Mouse (Mus musculus) small intestine, adult 2 months (tissue): ENCODE data around the gene Foxp1.

ENCODE experiments used
- CTCF ChIP-seq: fragments of 200-500 bp; IDR thresholded peaks from 2 replicates; pipeline ENCODE4 v1.5.1; 2012; ENCODE audit warnings: low read depth, mild to moderate bottlenecking, control low read depth, inconsistent platforms, low read length, moderate library complexity, mixed read lengths; ENCODE audit not compliant: insufficient replicate concordance, insufficient read length; ENCODE audit errors: extremely low read depth
- POLR2A ChIP-seq: fragments of 200-500 bp; IDR thresholded peaks from 2 replicates; pipeline ENCODE4 v1.6.1; 2012; ENCODE audit warnings: low read depth, mild to moderate bottlenecking, control low read depth, inconsistent platforms, low read length, moderate library complexity

DNA sequence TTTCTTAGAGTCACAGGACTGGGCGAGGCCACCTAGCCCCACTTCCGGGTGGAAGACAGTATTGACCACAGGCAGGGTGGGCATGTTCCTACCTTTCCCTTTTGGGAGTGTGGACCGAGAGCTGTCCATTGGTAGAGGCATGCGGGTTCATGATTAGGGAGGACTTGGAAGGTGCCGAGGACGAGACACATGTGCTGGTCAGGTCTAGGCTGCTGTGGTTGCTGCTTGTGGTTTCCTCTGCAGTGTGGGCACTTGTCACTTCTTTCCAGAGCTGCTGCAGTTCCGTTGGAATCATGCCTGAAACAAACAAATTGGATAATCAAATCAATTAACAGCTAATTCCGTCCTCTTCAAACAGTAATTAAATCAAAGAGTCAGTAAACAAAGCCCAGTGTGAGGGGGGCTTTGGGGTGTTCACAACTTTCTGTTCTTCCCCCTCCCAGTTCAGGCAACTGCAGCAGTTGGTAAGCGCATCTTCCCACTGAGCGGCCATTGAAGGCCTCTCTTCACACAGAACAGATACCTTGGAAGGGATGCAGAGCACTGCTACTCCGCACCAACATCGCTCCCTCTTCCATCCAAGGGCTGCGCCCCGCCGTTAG is 519.3 kb downstream of the Foxp1 start:
- TF ChIP-seq CTCF: no peak
- TF ChIP-seq POLR2A: no peak
